Mouse (Mus musculus) olfactory bulb, adult 2 months (tissue): ENCODE measurements around the gene Uhrf1bp1.

ENCODE experiments used
- CTCF ChIP-seq: fragments of 200-500 bp; IDR thresholded peaks from 2 replicates; pipeline ENCODE4 v1.5.1; 2012; ENCODE audit warnings: low read depth, mild to moderate bottlenecking, low read length, moderate library complexity; ENCODE audit not compliant: insufficient read depth
- POLR2A ChIP-seq: fragments of 200-500 bp; IDR thresholded peaks from 2 replicates; pipeline ENCODE4 v1.6.1; 2012; ENCODE audit warnings: mild to moderate bottlenecking, low read depth, low read length, moderate library complexity; ENCODE audit not compliant: insufficient read depth

- TF ChIP-seq POLR2A = no peak
- TF ChIP-seq CTCF = no peak
Measured at GRCm38 (mm10) chr17:27931826-27932225, 75.6 kb downstream of the Uhrf1bp1 start.
